Mouse (Mus musculus): Measurements from ENCODE around the gene Fus.

GRCm38 (mm10) chr7:127991643-127992487 lies 24.6 kb downstream of the Fus start:
- TF ChIP-seq CTCF (IDR thresholded peaks at IDR 0.05; ENCODE audit: extremely low read depth, insufficient read length, insufficient replicate concordance, low read depth, low read length), result peak; percentile 59; the same call in 1 of the 2 replicates
- TF ChIP-seq POLR2A (IDR thresholded peaks at IDR 0.05; ENCODE audit: low read depth, low read length), result no peak
